Mouse (Mus musculus) lung, adult 18-20 months (tissue): Measurements from ENCODE around the gene Pianp.

Experiments used
- DNase-seq, 2 experiments: peaks; one replicate each; pipeline ENCODE4 v3.0.0; 2022; ENCODE audit warnings: mixed read lengths in 2 of 2

Pianp gene

DNA sequence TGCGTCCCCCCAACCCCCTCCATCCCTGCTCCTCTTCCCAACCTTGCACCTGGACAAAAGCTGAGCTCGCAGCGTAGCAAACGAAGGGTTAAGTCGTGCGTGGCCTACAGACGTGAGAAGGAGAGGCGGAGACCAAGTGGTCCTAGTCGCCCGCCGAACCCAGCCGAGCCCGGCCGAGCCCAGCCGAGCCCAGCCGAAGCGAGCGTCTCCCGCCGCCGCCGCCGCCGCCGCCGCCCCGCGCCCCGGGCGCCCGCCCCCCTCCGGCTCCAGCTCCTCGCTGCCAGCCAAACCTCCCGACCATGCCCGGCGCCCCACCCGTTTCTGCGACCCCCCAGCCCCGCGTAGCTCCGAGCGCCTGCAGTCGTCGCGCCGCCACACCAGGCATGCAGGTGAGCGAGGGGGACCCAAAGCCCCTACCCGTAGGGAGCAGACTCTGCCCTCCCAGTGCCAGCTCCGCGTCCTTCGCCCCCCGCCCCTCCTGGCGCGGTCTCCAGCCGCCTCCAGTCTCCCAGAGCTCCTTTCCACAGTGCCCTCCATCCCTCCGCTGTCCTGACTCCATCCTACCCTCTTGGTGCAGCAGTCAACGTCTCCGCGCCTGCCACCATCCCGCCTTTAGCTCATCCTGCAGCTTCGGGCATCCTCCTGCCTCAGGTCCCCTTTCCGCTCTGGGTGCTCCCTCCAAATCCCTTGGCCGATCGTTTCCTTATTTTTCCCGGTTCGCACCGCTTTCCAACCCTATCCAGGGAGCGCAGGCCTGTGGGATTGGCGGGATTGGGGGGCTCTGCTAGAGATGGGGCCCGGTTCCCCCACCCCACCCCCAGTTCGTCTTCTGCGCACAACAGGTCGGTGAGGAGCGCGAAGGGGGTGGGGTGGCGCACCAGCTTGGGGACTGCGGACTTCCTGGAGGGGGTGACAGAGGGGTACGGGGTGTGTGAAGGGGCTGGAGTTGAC lies at the start of gene Pianp:
Pianp (plus strand) TSS at position 144 of the 951 bp plus-strand sequence.
- DNase-seq = peak; percentile 68

DNA sequence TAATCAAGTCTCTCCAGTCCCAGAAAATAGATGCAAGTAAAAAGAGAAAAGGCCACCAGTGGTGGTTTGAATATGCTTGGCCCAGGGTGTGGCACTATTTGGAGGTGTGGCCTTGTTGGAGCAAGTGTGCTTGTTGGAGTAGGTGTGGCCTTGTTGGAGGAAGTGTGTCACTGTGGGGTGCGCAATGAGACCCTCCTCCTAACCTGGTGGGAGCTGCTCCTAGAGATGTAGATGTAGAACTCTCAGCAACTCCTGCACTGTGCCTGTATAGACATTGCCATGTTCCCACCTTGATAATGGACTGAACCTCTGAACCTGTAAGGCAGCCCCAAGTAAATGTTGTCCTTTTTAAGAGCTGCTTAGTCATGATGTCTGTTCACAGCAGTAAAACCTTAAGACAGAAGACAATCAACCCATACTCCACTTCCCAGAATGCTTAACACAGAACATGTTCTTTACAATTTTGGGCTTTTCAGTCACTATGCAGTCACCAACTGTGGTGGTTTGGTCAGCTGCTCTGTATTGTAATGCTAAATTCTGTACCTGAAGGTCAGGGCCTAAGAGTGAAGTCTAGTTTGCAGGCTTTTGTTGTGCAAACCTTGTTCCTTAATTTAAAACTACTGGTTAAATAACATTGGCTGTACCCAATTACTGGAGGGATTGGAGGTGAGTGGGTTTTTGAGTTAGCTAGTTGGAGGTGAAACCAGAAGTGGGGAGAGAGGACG lies 42.3 kb upstream of the Pianp start:
- DNase-seq = no peak

DNA sequence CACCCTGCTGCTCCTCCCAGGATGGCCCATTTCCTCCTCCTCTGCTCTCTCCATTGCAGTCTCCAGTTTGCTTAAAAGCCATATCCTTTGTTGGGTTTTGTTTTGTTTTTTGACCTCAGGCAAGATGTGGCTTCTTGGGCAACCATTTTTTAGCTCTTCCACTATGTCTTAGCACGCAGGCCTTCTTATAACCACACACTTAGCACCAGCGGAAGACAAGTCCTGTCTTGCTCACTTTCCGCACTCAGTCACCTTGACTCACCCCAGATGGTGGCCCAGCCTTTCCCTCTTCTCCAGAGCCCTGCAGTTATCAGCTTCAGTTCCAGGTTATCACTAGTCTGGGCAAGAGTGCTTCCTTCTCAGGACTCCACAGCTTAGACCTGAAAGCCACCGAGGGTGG lies 41.3 kb upstream of the Pianp start:
- no peak for DNase-seq

DNA sequence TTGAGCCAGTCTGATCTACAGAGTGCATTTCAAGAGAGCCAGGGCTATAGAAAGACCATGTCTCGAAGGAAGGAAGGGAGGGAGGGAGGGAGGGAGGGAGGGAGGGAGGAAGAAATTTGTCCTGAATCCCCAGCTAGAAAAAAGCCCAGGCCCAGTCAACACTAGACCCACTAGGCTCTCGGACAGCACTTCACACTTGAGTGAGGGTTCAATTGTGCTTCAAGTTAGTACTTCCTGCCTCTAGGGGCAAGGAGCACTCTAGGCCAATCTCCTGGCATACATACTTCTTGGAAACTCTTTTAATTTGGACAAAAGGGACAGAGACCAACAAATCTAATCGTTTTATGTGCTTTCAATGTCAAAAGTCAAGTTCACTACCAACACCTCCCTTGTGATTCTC lies 38.4 kb upstream of the Pianp start:
- DNase-seq = peak in 1 of 2 experiments; percentile 38

DNA sequence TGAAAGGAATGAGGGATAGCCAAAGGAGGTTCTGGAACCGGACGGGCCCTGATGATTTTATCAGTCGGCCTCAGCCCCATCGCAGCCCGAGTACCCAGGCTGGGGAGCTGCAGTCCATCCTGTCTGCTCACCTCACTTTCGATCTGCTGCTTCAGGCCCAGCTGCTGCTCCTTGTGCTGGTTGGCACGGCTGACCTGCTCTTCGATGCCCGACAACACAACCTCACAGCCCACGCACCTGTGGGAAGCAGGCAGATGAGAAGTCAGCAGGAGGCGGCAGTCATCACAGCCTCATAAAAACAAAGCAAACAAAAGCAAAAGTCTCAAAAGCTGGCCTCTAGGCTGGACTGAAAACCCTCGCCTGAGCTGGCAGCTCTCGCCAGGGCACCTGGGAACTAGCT lies 36.5 kb upstream of the Pianp start:
- no peak for DNase-seq

DNA sequence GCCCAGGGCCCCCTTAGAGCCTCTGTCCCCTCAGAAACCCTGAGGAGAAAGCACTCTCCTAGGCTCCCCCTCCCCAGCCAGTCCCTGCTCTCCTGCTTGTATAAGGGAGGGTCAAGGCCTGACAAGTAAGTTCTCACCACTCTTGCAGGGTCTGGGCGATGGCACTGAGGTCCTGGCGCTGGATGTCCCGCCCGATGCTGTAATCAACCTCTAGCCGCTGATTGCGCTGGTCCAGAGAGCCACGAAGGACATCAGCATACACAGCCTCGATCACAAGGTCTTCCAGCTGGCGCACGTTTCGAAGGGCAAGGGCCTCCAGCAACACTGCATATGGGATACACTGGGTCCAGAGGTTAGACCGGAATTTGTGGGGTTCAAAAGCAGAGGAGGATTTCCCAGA lies 35.5 kb upstream of the Pianp start:
- DNase-seq = no peak

DNA sequence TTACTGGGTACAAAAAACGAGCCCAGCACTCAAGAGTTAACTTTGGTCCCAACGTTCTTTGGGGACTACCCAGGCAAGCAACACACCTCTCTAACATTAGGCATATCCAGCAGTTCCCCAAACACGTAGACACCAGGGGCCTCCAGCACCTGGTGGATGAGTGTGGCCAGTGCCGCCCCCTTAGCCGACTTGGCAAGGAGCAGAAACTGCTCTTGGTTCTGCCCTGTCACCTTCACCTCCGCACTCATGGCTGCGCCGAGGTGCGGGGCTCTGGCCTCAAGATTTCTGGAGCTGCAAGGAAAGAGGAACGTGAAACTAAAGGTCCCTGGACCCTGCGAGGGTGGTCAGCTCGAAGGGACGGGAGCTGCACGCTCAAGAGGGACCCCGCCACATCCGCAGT lies 31.9 kb upstream of the Pianp start:
- DNase-seq = no peak

DNA sequence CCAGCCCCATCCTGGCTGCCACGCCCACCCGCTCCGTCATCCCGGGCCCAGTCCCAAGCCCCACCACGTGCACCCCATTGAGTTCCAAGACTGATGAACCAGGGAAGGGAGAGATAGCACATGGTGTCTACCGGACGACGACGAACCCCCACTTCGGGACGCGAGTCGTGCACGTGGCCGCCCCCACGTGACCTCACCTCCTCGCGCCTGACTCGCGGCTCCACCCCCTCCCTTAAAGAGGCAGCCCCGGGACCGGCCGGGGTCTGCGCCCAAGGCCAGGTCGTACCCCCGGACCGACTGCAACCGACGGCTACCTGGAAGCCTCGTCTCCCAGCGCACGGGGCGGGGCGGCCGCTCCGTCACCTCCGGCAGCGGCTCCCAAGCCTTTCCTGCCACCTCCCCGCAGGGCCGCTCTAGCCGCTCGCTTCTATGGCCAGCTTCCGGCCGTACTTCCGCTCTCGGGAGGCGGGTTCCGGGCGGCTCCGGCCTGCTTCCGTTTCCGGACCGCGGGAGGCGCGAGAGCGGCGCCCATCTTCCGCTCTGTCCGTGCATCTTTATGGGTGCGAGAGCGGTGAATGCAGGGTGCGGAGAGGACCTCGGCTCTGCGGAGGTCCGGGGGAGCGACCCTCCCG lies 31.3 kb upstream of the Pianp start, which contains the start of gene Cops7a:
Cops7a (minus strand) TSS at position 451 of the 632 bp plus-strand sequence.
- DNase-seq = peak; percentile 95 to 97

DNA sequence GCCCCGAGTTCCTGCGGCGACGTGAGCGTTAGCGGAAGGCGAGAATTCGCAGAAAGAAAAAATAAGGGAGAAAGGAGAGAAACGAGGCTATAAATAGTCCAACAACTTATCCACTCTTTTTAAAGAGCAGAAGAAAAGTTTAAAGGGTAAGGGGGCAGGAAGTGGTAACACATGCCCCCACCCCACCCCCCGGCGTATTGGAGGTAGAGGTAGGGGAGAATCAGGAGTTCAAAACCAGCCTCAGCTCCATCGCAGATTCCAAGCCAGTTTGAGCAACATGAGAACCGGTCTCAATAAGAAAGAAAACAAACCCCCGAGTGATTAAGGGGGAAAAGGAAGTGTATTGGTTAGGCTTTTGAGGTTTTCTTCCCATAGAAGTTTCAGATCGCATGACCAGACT lies 30.7 kb upstream of the Pianp start:
- DNase-seq = no peak

DNA sequence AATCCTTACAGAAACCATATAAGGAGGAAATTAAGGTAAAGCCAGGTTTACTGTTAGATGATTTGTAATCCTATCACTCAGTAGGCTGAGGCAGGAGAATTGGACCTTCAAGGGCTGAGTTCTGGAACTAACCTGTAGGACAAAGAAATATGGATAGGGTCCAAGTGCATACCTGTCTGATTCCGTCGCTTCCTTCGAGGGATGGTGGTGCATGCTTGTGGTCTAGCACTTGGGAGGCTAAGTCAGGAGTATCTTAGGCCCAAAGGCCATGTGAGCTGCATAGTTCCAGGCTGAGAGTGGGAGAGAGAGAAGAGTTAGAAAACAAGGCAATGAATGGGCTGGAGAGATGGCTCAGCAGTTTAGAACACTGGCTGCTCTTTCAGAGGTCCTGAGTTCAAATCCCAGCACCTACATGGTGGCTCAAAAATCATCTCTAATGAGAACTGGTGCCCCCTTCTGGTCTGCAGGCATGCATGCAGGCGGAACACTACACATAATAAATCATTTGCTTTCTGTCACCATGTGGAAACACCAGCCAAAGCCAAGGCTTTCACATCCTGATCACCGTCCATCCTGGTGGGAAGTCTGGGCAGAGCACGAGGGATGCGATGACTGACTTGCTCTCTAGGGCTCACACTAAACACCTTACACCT lies 29.9 kb upstream of the Pianp start:
- DNase-seq = no peak

DNA sequence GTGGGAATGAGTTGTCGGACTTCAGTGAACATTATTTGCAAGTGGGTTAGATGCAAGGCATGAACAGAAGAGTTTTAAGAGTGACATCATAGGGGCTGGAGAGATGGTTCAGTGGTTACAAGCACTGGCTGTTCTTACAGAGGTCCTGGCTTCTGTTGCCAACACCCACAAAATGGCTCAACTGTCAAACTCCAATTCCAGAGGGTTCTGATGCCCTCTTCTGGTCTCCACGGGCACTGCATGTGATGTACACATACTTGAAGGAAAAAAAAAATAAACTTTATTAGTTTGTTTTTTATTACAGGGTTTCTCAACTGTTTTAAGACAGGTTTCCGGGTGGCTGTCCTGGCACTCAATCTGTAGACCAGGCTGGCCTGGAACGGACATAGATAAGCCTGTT lies 28.7 kb upstream of the Pianp start:
- peak; percentile 25 to 48 for DNase-seq

DNA sequence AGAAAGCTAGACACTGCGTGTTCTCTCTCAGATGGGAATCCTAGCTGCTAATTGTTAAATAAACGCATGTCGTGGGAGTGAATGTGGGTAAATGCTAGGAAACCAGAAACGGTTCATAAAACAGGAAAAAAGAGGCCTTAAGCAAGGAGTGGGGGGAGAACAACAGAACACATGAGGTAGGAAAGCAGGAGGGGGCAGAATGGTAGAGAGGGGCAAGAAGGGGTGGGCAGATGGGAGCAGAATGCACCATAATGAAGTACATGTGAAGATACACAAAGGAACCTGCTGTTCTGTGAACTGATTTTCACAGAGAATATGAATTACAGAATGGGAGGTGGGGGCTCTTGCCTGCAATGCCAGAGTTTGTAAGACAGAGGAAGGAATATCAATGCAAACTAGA lies 4.3 kb upstream of the Pianp start:
- no peak for DNase-seq

DNA sequence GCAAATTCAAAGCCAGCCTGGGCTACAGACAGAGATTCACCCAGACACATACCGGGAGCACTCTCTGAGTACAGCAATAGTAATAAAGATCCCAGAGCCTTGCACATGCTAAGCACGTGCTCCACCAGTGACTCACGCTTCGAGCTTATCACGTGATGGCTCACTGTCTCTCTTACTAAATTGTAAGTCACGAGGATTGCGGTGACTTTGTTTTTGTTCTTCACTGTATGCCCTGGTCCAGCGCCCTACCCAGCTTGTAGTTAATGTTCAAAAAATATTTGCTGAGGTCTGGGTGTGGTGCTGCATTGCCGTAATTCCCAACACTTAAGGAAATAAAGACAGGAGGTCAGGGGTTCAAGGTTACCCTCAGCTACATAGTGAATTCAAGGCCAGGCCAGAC lies 3.1 kb upstream of the Pianp start:
- peak in 1 of 2 experiments; percentile 13 for DNase-seq

DNA sequence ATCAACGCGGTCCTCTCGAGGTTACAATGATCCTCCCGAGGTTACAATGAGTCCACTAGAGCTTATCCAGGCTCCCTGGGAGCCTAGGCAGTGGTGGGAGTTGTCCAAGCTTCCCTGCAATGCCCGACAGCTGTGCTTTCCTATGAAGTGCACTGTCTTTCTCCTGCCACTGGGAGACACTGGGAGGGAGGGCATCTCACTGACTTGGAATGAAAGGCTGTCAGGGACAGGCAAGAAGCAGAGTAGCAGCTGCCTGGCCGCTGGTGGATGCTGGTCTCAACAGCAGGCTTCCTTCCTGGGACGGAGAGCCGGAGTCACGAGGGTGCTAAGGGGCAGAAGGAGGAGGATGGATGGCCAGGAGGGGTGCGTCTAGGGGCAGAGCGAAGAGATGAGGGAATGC lies 2.6 kb upstream of the Pianp start:
- no peak for DNase-seq

DNA sequence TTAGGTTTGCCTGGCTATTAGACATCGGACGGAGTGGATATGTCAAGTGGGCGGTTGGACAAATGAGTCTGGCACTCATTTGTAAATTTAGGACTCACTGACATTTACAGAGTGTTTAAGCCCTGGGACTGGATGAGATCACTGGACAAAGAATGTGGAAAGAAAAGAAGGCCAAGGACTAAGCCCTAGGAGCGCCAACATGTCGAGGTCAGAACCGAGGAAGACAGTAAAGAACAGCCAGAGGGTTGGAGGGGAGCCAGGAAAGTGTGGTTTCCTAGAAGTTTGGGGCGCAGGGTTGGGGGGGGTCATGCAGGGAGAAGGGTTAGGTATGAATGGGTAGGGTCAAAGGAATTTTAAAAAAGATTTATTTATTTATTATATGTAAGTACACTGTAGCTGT lies 1.2 kb upstream of the Pianp start:
- no peak for DNase-seq

DNA sequence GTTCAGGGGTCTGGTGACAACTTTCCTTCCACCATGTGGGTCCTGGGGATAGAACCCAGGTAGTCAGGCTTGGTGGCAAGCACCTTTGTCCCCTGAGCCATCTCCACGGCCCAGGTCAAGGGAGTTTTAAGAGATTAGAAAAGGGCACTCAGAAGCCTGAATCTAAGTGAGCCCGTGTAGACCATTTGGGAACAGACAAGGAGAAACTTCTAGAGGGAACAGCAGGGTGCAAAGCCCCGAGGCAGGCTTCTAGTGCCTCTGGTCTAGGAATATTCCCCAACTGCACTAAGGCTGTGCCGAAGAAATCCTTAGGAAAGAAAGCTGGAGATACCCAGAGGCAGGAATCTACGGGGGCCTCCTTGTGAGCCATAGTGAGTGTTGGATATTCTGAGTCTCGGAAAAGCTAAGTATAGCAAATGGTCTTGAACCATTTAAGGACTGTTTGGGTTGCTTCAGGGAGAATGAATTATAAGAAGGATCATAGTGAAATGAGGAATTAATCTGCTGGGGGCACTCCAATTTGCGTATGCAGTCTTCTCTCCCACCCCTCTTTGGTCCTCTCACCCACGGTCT lies 577 bp upstream of the Pianp start:
- no peak for DNase-seq

DNA sequence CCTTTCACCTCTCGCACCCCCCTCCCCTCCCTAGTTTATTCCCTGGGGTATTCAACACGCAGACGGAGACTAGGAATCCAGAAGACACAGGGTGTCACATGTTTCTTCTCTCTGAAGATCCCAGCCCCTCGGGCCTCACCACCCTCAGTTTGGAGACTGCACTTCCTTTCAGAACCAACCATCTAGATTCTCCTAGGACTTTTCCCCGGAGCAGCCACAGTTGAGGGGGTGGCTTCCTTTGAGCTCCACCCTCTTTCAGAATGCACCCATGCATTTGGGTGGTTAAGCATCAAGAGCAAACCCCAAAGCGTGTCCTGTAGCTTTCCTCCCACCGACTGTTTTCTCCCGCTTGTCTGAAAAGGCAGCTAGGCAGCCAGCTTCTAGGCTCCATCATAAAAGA lies 1.6 kb downstream of the Pianp start:
- DNase-seq = no peak

DNA sequence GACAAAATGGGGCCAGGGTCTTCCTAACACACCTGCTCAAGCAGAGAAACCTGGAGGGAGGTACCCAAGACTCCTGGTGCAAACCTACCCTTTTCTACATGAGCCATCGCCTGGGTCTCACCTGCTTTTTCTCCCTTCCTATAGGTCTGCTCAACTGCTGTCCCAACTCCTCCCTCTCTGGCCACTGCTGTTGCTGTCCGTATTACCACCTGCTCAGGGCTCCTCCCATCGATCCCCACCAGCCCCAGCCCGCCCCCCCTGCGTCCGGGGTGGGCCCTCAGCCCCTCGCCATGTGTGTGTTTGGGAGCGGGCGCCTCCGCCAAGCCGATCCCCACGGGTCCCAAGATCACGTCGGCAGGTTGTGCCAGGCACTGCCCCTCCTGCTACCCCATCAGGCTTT lies 2.6 kb downstream of the Pianp start:
- no peak for DNase-seq

DNA sequence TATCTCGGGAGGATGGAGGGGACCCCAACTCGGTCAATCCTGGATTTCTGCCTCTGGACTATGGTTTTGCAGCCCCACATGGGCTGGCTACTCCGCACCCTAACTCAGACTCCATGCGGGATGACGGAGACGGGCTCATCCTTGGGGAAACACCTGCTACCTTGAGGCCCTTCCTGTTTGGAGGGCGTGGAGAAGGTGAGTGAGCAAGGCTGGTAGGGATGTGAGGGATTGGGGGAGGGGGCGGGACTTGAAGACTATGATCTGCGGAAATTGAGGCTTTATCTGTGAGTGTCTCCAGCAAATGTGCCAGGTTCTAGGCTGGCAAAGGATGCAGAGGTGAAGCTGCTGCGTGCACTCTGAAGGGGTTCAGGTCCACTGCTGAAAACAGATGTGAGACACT lies 3.1 kb downstream of the Pianp start:
- DNase-seq = no peak

DNA sequence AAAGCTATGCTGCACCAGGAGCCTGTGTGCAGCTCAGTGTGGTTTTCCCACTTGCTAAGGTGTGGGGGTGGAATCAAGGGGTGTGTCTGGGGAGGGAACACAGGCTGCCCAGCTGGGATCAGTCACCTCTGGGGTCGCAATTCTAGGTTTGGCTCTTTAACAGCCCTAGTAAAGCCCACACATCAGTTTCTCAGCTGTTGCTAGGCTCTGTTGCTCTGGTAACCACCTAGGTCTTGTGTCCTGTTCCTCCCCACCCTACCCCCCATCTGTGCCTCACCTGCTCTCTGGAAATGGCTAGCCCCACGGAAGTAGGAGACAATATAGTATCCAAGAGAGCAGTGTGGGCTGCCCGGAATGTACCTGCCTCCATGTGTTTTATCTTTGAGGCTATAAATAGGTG lies 7.2 kb downstream of the Pianp start:
- DNase-seq = no peak

DNA sequence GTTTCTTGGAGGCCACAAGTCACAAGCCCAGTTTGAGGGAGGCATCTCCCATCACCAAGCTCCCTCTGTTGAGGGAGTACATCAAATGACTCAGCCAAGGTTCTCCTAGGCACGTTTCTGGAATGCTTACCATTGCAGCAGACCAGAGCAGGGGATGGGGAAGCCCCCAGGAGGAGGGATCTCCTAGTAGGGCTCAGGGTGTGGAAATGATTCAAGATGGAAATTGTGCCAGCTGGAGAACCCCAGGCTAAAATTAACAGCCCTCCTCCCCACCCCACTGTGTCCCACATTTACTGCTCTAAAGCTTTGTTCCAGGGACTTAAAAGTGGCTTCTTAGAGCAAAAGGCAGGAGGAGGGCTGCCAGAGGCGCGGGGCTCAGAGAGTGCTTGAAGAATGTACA lies 8.6 kb downstream of the Pianp start:
- DNase-seq = no peak

DNA sequence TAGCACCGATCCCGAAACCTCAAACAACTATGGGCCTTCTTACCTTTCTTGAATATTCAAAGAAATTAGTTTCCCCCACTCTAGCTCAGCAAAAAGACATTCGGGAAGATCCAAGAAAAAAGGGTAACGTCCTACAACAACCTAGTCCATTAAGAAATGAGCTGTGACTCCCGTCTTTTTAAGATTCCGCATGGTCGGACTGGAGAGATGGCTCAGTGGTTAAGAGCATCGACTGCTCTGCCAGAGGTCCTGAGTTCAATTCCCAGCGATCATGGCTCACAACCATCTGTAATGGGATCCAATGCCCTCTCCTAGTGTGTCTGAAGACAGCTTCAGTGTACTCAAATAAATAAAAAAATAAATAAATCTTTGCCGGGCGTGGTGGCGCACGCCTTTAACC lies 11.6 kb downstream of the Pianp start:
- no peak for DNase-seq
